Mouse (Mus musculus) urinary bladder, adult 18-20 months (tissue): ENCODE results near the gene Nenf.

ENCODE experiments used
- DNase-seq, 2 experiments: peaks; one replicate each; pipeline ENCODE4 v3.0.0; 2022; ENCODE audit warnings: low spot score in 2 of 2, mixed read lengths in 2 of 2

Nenf gene

GRCm38 (mm10) chr1:191283110-191284040 lies 34.6 kb downstream of the Nenf start:
- no peak for DNase-seq

- no peak for DNase-seq
Observed at GRCm38 (mm10) chr1:191282319-191282718, 35.7 kb downstream of the Nenf start.

- no peak for DNase-seq
Observed at GRCm38 (mm10) chr1:191281171-191281570, 36.8 kb downstream of the Nenf start.

DNA sequence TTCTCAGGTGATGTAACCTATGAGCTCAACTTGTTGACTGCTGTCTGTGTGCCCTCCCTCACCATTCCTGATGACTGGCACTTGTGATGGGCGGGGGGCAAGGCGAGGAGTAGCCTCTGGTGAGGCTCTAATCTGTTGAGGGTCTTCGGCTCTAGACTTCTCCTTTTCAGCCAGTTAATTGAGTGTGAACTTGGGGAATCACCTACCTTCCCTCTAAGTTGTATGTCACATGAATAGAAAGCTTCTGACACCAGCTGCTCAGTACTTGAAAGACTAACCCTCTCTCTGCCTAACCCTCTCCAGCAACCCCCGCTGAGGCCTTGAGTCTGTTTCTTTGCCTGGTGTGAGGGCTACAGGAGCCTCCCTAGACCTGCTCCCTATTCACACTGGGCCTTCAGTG lies 39.7 kb downstream of the Nenf start:
- DNase-seq = no peak

GRCm38 (mm10) chr1:191277549-191278059 lies 40.4 kb downstream of the Nenf start:
- peak; percentile 54 to 76 for DNase-seq

GRCm38 (mm10) chr1:191276181-191276580 lies 41.8 kb downstream of the Nenf start:
- no peak for DNase-seq

DNA sequence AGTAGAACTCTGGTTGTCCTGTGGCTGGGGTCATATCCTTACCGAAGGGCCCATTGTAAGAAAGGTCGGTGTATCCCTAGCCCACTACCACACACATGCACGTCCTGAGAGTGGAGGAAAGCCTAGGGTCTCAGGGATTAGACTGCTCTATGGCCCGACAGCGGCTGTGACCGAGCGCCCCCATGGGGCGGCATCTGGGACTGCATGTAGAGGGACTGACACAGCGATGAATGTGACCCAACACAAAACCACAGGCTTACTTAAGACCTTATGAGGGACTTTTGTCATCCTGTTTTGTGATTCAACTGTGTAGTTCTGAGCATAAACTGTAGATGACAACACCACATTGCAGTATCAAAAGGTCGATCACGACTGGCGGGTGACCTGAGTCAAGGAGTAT lies 42.5 kb downstream of the Nenf start:
- DNase-seq = peak in 1 of 2 experiments; percentile 68

DNA sequence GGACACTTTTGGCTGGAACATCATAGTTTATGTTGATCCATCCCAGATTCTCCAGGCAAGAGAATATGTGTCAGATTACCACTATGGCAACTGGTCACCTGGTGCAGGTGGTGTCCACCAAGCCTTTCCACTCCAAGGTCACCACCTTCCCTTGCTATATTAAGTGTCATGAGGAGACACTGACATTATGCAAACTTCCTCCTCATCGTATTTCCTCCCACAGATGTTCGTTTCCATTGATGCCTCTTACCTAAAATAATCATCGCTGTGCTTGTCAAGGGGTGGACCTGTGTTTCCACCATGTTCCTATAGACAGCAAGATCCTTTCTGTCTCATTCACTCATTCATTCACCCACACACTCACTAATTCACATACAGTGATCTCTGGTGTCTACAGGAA lies 45.3 kb downstream of the Nenf start:
- no peak for DNase-seq

GRCm38 (mm10) chr1:191269648-191269952 lies 48.4 kb downstream of the Nenf start:
- no peak for DNase-seq

GRCm38 (mm10) chr1:191268797-191269647 lies 49.0 kb downstream of the Nenf start:
- no peak for DNase-seq

DNA sequence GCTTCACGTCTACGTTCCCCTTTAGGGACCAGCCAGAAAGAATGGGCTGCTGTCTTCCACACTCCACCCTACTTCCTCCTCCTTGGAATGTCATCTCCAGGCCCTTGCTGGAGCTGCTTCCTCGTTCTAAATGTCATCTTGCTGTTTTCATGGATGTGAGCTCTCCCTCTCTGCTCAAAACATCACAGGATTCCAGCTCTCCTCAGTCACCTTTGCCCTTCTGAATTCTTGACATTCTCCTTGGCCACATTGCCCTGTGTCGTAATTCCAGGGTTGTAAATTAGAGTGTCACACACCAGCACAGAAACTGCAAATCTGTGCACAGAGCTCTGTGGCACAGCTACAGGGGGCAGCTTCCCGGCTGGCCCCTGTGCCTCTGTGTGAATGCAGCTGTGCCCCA lies 50.1 kb downstream of the Nenf start:
- no peak for DNase-seq

GRCm38 (mm10) chr1:191267162-191267561 lies 50.8 kb downstream of the Nenf start:
- DNase-seq = no peak

DNA sequence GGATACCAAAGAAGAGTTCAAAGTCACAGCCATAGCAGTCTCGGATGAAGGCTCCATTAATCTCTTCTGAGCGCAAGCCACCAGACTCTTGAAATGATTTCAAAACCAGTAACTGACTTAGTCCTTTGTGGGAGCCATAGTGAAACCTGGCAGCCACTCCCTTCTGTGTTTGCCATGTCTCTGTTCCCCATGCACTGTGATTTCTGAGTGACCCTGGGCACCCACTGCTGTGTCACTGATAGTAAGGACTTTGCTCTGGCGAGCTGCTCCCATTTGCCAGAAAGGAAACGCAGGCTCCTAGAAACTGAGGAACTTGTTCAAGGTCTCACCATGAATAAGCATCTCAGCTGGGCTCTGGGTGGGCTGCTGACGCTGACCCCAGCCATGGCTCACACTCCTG lies 54.5 kb downstream of the Nenf start:
- DNase-seq = no peak

GRCm38 (mm10) chr1:191261861-191262260 lies 56.1 kb downstream of the Nenf start:
- DNase-seq = no peak

DNA sequence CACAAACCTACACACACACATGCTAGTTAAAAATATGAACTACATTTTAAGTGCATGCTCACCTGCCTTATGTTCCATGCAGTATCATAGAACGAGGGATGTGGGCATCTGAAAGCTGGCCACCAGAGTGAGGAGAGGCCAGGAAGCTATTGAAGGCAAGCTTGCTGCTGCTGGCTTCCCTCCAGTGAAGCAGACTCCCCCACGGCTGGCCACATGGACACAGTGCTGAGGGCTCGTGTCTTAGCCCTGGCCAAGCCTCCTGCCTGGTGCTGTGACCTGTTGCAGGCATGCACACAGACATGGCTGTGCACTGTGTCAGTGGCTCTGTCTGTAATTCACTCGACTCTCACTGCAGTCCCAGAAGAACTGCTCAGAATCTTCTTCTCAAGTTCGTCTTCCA lies 58.3 kb downstream of the Nenf start:
- no peak for DNase-seq

- no peak for DNase-seq
Observed at GRCm38 (mm10) chr1:191259121-191259520, 58.9 kb downstream of the Nenf start.

DNA sequence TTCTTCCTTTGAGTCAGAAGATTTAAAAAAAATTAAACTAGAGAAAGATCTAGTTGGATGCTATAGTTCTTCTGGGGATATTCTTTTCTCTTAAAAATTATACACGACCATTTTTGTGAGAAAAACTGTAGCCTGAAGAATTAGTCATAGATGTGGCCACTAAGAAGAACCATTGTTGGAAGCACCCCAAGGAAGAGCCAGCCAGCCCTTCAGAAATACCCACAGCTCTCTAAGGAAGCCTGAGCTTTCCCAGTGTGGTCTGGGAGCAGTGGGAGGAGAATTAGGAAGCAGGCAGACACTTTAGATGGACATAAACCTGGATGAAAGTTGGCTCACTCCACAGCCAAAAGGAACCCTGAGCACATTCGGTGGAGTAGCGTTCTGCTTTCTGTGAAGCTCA lies 59.5 kb downstream of the Nenf start:
- no peak for DNase-seq

DNA sequence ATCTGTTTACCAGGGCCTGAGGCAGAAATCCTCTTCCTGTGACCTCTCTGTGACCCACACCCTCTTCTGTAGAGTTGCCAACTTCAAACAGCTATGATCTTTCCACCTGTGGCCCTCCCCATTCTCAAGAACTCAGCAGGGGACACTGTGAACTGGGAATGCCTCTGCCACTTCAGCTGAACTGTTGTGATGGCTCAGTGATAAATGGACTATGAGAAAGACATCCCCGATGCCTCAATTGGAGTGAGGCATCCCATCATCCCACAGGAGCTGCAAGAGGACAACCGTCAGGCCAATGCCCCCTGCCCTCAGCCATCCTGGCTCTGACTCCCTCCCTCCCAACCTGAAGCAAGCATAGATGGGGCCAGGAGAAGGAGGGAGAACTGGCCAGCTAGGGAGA lies 60.0 kb downstream of the Nenf start:
- no peak for DNase-seq

DNA sequence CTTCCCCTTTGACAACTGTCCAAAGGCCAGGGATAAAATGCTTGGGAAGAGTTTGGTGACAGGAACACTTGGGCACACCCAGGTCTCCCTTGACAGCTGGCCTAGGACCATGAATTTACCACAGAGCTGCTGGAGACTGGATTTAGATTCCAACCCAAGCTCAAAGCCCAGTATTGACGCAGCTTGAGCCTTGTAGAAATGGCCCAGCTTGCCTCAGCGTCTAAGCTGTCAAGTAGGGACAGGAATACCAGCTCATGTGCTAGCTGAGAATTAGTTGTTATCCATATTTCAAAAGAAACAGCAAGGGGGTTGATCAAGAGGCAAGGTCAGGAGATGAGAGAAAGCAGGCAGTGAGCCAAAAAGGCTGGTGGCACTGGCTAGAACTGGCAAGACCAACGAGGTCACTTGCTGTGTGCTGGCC lies 60.6 kb downstream of the Nenf start:
- DNase-seq = no peak
